Mouse (Mus musculus) frontal cortex, postnatal 36 days (tissue): ENCODE measurements around the gene Ccdc57.
A peak's percentile ranks its signal among the peaks of the same experiment; 100 is the strongest.
"Not testable (repeated sequence)": the region's sequence is repeated elsewhere in the genome, so short reads cannot be mapped to it uniquely, and the experiment has no call there.

Experiments used
- DNase-seq, 2 experiments: peaks; one replicate each; pipeline ENCODE4 v3.0.0; 2022; ENCODE audit warnings: low spot score in 2 of 2

Gene Ccdc57

GRCm38 (mm10) chr11:120784064-120784791 is 148.4 kb downstream of the Ccdc57 start, which contains the start of the genes Rfng and Gps1:
Gene Rfng (minus strand): TSS chr11:120784207.
Gene Gps1 (plus strand): TSS chr11:120784272.
- peak; percentile 78 to 80 for DNase-seq

GRCm38 (mm10) chr11:120783426-120784063 is 149.1 kb downstream of the Ccdc57 start:
- no peak for DNase-seq

- DNase-seq, result not testable (repeated sequence)
Measured at GRCm38 (mm10) chr11:120781361-120781760, 151.3 kb downstream of the Ccdc57 start.

- no peak for DNase-seq
Measured at GRCm38 (mm10) chr11:120779876-120780275, 152.8 kb downstream of the Ccdc57 start.

- DNase-seq, result no peak
Measured at GRCm38 (mm10) chr11:120777123-120777522, 155.5 kb downstream of the Ccdc57 start.
